Mouse (Mus musculus) brain, embryonic 14.5 days (tissue): ENCODE data around the gene Rras. TPM values are rescaled to one million over a fixed set of nuclear protein-coding genes. Genes with fewer than 3 reads are reported as not detected.

Source experiments
- DNase-seq: peaks from one replicate; pipeline ENCODE4 v3.0.0-alpha.2; 2011; ENCODE audit warnings: low read depth
- CTCF ChIP-seq: fragments of 200-500 bp; IDR thresholded peaks from 2 replicates; pipeline ENCODE4 v1.5.1; 2012; ENCODE audit warnings: inconsistent platforms, mild to moderate bottlenecking, moderate library complexity, borderline replicate concordance; ENCODE audit not compliant: insufficient read depth, insufficient read length; ENCODE audit errors: extremely low read depth
- POLR2A ChIP-seq: fragments of 200-500 bp; IDR thresholded peaks from 2 replicates; pipeline ENCODE4 v1.6.1; 2012; ENCODE audit warnings: mild to moderate bottlenecking, inconsistent platforms, borderline replicate concordance; ENCODE audit not compliant: poor library complexity, insufficient read depth, insufficient read length, severe bottlenecking; ENCODE audit errors: extremely low read depth
- polyA plus RNA-seq: library from polyadenylated mRNA; depleted of rRNA; stranded (reverse); fragments of >200 nt; gene quantifications from 2 replicates; pipeline ENCODE4 v1.2.3, GENCODE M21; 2012

Rras gene
- polyA plus RNA-seq, 1 experiment = 18.2 TPM

GRCm38 (mm10) chr7:45002440-45002839 is 15.3 kb upstream of the Rras start:
- DNase-seq = no peak
- TF ChIP-seq POLR2A (no peak), CTCF (no peak)

- TF ChIP-seq POLR2A = no peak
- TF ChIP-seq CTCF = no peak
Observed at GRCm38 (mm10) chr7:45004546-45004945, 13.2 kb upstream of the Rras start.

GRCm38 (mm10) chr7:45005321-45005992 is 12.3 kb upstream of the Rras start:
- TF ChIP-seq POLR2A = no peak
- no peak for TF ChIP-seq CTCF
- DNase-seq = no peak

More at GRCm38 (mm10) chr7:45004546-45004945, 13.2 kb upstream of the Rras start:
- DNase-seq = no peak

- DNase-seq = no peak
- TF ChIP-seq CTCF (no peak), POLR2A (no peak)
Observed at GRCm38 (mm10) chr7:45006503-45006902, 11.3 kb upstream of the Rras start.

- TF ChIP-seq CTCF = no peak
- TF ChIP-seq POLR2A = no peak
- DNase-seq = no peak
Observed at GRCm38 (mm10) chr7:45007141-45007540, 10.6 kb upstream of the Rras start.

GRCm38 (mm10) chr7:45007846-45008245 is 9.9 kb upstream of the Rras start:
- no peak for DNase-seq
- TF ChIP-seq POLR2A (no peak), CTCF (no peak)

GRCm38 (mm10) chr7:45008411-45008810 is 9.3 kb upstream of the Rras start:
- no peak for DNase-seq
- TF ChIP-seq CTCF (no peak), POLR2A (no peak)

- DNase-seq = no peak
- TF ChIP-seq POLR2A (no peak), CTCF (no peak)
Observed at GRCm38 (mm10) chr7:45012011-45012410, 5.8 kb upstream of the Rras start.

- DNase-seq = no peak
- TF ChIP-seq POLR2A = no peak
- TF ChIP-seq CTCF = no peak
Observed at GRCm38 (mm10) chr7:45012824-45013223, 4.9 kb upstream of the Rras start.

GRCm38 (mm10) chr7:45013366-45014095 is 4.2 kb upstream of the Rras start:
- TF ChIP-seq CTCF = no peak
- DNase-seq = no peak

- TF ChIP-seq POLR2A = no peak
- no peak for TF ChIP-seq CTCF
- DNase-seq = no peak
Observed at GRCm38 (mm10) chr7:45014096-45014451, 3.7 kb upstream of the Rras start.
